Comparison of ENCODE assay signal across 9 mouse cellular contexts in the genomic region with DNA sequence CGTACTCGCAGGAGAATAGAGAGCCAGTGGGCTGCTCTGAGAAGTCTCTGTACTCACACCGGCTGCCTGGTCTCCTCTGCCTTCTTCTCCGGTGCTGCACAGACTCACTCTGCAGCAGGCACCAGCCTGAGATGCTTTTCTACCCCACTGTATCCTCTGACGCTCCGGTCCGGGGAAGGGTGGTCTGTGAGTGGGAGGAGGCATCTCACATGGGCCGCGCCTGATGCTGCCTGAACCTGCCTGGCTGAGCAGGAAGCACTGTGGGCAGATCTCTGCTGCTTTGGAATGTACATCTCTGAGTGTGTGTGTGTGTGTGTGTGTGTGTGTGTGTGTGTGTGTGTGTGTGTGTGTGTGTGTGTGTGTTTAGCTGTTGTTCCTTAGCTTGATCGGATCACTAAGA. TPM values are rescaled to one million over a fixed set of nuclear protein-coding genes. Genes with fewer than 3 reads are reported as not detected.
DNase-seq lines count a peak whose midpoint lies in the region; ATAC-seq and TF ChIP-seq lines count a peak whose summit lies in the region.
"Had no signal": no experiment of that assay in that cellular context is flagged by ENCODE, and none has a peak within 500 bp of the region (broad histone marks: within the 10 kb centered on the region; RNA-seq: fewer than 3 reads in every experiment).

A gene (minus strand): TSS at position 238 of the 400 bp plus-strand sequence.

- H3K36me3 ChIP-seq in kidney, embryonic 15.5 days = no peaks in the 10 kb centered on the region
- H3K36me3 ChIP-seq: G1E had no signal

- no peak within 1 kb of the TSS for H3K9ac ChIP-seq in kidney, embryonic 15.5 days

- H3K27ac ChIP-seq in kidney, embryonic 15.5 days = no peak within 1 kb of the TSS

- TF ChIP-seq CTCF in brain, embryonic 14.5 days (IDR thresholded peaks at IDR 0.05; ENCODE audit: borderline replicate concordance, extremely low read depth, insufficient read depth, insufficient read length) = no peak

- no peak for DNase-seq in kidney, adult 9 months
- peak; percentile 15 for DNase-seq in brain, embryonic 14.5 days (ENCODE audit: low read depth)
- DNase-seq in retina, postnatal 1 day = peak; percentile 39
- no peak for DNase-seq in right cerebral cortex, postnatal 25 days
- DNase-seq in gastrocnemius, postnatal 14 days = no peak
- no peak for DNase-seq in adrenal gland, postnatal 36 days

- H3K4me1 ChIP-seq in kidney, embryonic 15.5 days = no peaks in the 10 kb centered on the region

- H3K27me3 ChIP-seq in kidney, embryonic 15.5 days = 0 out of 2 replicates have a peak, but pooled peaks cover 2% of the 10 kb centered on the region

- WGBS in kidney, embryonic 15.5 days = 30% methylated on average over 10 of the region's 10 CpGs

- peak; percentile 73 for ATAC-seq in kidney, embryonic 15.5 days (replicated peaks; ENCODE audit: low FRiP score)
- peak; percentile 87 to 90 for ATAC-seq in hematopoietic stem cell, adult 5-6 weeks (replicated peaks in 1 of 2; ENCODE audit: insufficient read depth in 1 of 2, low FRiP score in 2 of 2, low TSS enrichment in 1 of 2, low read depth in 1 of 2, poor library complexity in 2 of 2, severe bottlenecking in 2 of 2)

- H3K4me2 ChIP-seq in kidney, embryonic 15.5 days = peak within 1 kb of the TSS; percentile 25; the same call in 1 of the 2 replicates

- intact Hi-C loops in gastrocnemius, postnatal 14 days (cut with DNase I; ENCODE audit: low total_unique reads) = no loop called here

- no peak for TF ChIP-seq POLR2A in brain, embryonic 14.5 days (IDR thresholded peaks at IDR 0.05; ENCODE audit: borderline replicate concordance, extremely low read depth, insufficient read depth, insufficient read length, poor library complexity, severe bottlenecking)

- no peak within 1 kb of the TSS for H3K4me3 ChIP-seq in kidney, embryonic 15.5 days (replicated peaks)

- H3K9me3 ChIP-seq in kidney, embryonic 15.5 days (replicated peaks) = no peaks in the 10 kb centered on the region
- H3K9me3 ChIP-seq: G1E had no signal

RNA-seq across cellular contexts. Expression of the gene that starts here (rescaled TPM):
- polyA plus RNA-seq in kidney, embryonic 15.5 days (2015; fragmentation: Nextera tagmentation; extraction: Ambion mirVana) = 4.9 and 10.1 TPM in 2 replicates
- polyA plus RNA-seq in brain, embryonic 14.5 days (2012; rRNA removed) = 1.3 and 2.7 TPM in 2 replicates
- total RNA-seq in hematopoietic stem cell, adult 5-6 weeks (2017) = not detected in 2 replicates
- total RNA-seq in gastrocnemius, postnatal 14 days (2021) = not detected
- total RNA-seq in adrenal gland, postnatal 36 days (2021) = 1 to 10 TPM in 1 of 2 experiments, under 1 TPM in 1; 0.99 to 2.1 TPM
- polyA plus RNA-seq: G1E had no signal

Comparison
In these comparisons a context has a peak if more than half of its experiments do, and no peak if none do; other contexts are left out.
1. Peak in ATAC-seq in hematopoietic stem cell, adult 5-6 weeks; RNA of the gene not detected or under 1 TPM.
2. DNase-seq: peak in brain, embryonic 14.5 days (single experiment) and retina, postnatal 1 day (single experiment); none in kidney, adult 9 months (single experiment), right cerebral cortex, postnatal 25 days (single experiment), gastrocnemius, postnatal 14 days (single experiment) and adrenal gland, postnatal 36 days (0 of 2).